Mouse (Mus musculus) CD4-positive, CD25-positive, alpha-beta regulatory T cell, adult 2 months (primary cell): ENCODE measurements at regions not wholly inside any gene's neighbourhood (a gene's known extent, or its start where the extent isn't known, plus 50 kb on each side); places are given as distances from the start of the nearest gene placed in this dataset.

Experiments
- DNase-seq: peaks from one replicate; pipeline ENCODE4 v3.0.0-alpha.2; 2012; ENCODE audit warnings: low read depth, low spot score

DNA sequence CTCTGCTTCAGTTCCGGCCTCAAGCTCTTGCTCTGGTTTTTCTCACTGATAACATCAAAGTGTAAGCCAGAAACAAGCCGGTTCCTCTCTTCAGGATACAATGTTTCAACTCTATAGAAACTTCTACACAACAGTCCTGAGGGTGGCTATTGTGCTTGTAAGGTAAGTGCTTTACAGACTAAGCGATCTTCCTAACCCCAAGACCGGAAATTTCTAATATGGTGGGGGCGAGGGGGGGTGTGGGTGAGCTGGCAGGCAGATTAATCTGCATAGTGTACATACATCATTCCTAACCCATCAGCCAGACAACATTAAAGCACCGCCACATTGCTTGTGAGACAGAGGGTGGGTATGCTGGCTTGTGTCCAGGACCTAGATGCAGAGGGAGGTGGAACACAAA, 200.8 kb downstream of the Uaca start:
- peak; percentile 66 for DNase-seq

DNA sequence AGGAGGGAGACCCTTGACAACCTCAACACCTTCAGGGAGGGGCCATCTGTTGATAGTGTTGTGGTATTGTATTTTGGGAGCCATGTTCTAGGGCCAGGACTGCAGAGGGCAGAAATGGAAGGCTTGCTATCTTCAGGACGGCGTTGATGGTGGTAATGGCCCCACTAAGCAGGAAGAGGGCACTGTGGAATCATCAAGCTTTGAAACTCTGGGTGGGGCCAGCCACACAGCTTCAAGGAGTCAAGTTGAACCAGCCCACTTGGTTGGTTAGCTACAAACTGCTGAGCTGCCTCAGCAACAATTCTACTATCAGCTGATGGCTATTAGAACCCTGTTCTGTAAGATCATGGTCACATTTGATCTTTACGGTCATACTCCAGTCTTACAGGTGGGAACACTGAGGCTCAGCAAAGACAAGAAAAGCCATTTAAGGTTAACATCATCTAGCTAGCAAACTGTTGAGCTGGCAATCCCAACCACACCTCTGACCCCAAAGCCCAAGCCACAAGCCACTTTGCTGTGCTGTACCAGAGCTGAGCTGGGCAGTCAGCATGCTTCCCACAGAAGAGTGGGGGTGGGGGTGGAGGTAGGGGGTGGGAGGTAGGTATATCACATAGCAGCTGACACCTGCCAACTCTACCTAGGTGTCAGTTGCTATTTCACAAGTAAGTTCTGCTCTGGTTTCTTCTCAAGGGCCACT, 203.9 kb downstream of the Uaca start:
- DNase-seq, result peak; percentile 83

DNA sequence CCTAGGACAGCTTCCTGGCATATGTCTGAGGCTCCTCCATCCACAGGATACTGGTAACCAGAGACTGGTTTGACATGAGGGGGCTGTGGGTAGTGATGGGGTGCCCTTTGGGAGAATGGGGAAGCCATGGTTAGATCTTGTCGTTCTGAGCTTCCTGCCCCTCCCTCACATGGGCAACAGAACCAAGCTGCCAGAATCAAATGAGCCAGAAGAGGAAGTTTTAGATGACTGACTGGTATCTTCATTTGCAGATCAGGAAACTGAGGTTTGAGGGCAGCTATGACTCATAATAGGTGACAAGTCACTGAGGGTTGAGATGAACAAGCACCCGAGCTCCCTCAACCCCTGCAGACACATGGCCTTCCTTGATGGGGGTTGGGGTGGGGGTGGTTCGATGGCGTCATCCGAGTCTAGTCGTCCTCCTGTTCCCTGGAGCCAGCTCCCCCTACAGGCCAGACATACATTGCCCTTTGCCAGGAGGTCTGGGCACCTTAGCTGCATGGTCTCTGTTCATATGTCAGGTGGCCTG, 204.7 kb downstream of the Uaca start:
- DNase-seq, result peak; percentile 95

- no peak for DNase-seq
Measured at GRCm38 (mm10) chr9:61000232-61000631, 205.9 kb downstream of the Uaca start.

GRCm38 (mm10) chr9:61002572-61002971, 208.2 kb downstream of the Uaca start:
- DNase-seq, result no peak

- no peak for DNase-seq
Measured at GRCm38 (mm10) chr9:61008446-61008845, 214.1 kb downstream of the Uaca start.

GRCm38 (mm10) chr9:61011066-61011465, 216.7 kb downstream of the Uaca start:
- peak; percentile 63 for DNase-seq

GRCm38 (mm10) chr9:61012771-61013540, 218.6 kb downstream of the Uaca start:
- DNase-seq, result peak; percentile 89

GRCm38 (mm10) chr9:61014151-61014550, 219.8 kb downstream of the Uaca start:
- no peak for DNase-seq

GRCm38 (mm10) chr9:61015374-61015890, 221.1 kb downstream of the Uaca start:
- no peak for DNase-seq

GRCm38 (mm10) chr9:61016673-61017072, 222.3 kb downstream of the Uaca start:
- DNase-seq, result peak; percentile 44

DNA sequence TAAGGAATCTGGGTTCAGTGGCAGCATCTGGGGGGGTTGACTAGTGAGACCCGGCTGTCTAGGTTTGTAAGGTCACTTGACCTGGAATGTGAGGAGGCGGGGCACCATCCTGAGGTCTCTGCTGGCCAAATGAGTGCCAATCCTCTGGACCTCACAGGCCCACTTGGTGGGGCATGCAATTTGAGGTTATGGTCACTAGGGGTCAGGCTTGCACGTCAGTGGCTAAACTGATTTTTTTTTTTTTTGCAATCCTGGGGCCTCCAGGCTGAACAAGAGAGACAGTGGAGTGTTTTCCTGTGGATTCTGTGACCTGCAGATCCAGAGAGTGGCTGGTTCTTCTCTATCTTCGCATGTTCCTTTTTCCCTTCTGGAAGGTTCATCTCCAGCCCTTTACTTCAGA, 225.6 kb downstream of the Uaca start:
- peak; percentile 62 for DNase-seq

GRCm38 (mm10) chr9:61021810-61022209, 227.5 kb downstream of the Uaca start:
- DNase-seq, result no peak

GRCm38 (mm10) chr9:61022371-61023026, 228.2 kb downstream of the Uaca start:
- DNase-seq, result no peak

DNA sequence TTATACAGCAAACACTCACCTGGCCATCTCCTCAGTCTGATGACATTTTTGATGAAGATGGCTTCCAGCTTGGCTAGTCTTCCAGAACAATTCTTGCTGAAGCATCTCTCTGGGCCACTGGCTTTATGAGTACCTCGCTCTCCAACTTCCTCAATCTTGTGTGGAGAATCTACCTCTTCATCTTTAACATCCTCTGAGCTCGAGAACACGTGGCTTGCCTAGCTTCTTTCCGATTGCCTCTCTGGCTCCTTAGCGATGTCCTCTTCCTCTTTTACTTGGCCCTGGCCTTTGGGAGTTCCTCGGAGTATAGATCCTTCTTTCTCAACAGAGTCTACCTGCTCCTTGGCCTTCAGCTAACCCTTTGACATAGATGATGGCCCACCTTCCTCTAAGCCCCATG, 231.0 kb downstream of the Uaca start:
- no peak for DNase-seq

DNA sequence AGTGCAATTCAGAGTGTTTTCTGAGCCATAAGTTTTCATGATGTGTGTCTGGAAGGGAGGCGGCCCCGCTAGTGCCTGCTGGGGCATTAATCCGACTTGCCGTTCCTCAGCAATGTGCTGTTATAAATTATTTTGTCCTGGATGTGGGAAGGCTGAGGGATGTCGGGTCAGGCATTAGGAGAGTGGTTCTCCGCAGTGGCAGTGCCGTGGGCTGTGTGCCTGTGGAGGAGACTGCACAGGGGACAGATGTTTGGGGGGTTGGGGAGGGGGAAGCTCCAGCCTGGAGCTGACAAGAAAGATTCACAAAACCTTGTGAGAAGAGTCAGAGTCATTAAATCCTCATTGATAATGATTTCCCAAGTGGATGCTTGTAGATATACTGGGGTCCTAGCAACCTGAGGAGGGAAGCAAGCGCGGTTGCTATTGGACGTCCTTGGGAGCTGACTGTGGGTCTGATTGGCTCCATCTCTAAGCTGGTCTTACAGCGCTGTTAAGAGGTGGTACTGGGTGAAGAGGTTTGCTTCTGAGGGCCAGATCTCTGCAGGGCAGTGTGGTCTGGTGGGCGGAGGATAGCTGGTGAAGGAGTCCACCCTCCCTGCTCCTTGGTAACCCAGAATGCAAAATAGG, 234.5 kb downstream of the Uaca start:
- no peak for DNase-seq

DNA sequence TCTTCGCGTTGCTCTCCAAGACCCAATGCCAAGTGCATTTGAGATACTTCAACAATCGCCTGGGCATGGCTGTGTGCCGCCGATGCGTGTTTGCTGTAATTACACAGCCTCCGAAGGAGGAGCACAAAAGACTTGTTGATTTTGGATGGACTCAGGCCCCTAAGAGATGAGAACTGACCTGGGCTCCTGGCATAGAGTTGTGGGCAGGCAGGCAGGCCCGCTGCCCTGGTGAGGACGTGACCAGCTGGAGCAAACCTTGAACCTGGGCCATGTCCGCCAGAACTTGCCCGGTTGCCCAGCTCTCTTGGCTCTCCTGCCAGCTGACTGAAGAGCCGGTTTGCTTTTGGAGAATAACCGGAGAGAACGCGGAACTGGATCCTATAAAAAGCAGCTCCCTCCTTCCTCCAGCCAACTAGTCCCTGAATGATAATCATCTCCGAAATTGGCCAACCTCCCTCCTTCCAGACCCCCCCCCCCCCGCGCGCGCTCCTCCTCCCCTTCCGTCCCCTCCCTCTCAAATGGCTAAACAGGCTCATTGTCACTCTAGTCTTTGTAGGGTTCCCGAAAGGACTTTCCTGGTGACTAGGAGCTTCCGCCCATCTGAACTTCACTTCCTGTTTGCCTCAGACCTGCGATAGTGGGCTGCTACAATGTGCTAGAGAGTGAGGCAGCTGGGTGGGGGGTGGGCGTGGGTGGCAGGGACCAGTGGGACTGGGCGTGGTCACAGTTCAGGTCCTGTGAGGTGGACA, 237.5 kb downstream of the Uaca start:
- DNase-seq, result no peak

- DNase-seq, result no peak
Measured at GRCm38 (mm10) chr9:61032448-61033433, 238.4 kb downstream of the Uaca start.

DNA sequence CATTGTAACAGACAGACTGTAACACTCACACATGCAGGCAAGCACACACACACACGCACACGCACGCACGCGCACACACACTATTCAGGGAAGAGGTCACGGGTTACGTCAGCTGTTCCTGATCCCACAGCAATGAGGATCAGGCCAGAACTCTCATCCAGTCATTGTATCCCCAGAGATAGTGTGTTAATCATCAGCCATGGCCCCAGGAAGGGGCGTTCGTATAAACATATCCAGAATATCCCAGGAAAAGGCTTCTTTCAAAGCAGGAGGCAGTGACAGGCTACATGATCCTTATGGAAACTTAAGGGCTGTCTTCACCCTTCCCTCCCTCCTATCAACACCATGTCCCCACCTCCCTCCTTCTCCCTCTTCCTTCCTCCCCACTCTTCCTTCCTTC, 239.3 kb downstream of the Uaca start:
- no peak for DNase-seq

GRCm38 (mm10) chr9:61042063-61042462, 247.7 kb downstream of the Uaca start:
- DNase-seq, result no peak
